ENCODE assay signal across 8 mouse cellular contexts in genomic region chr2:168450977-168451376, GRCm38 (mm10).
A peak's percentile ranks its signal among the peaks of the same experiment; 100 is the strongest.
DNase-seq lines count a peak whose midpoint lies in the region; ATAC-seq and TF ChIP-seq lines count a peak whose summit lies in the region.

No protein-coding gene starts in this region.

- in situ Hi-C loops in CH12.LX (cut with MboI; ENCODE audit: low pct_ligation_motif_present, low pct_unique_long_range_greater_than_20kb, low sequenced_read_pairs), result loop anchor here (25.0 kb wide), 1 partner anchor 436 kb away; no protein-coding TSS in a partner anchor

- H3K79me2 ChIP-seq in CH12.LX (replicated peaks; ENCODE audit: control insufficient read depth, extremely low read depth, insufficient read depth, poor library complexity, severe bottlenecking), result no peaks in the 10 kb centered on the region

- TF ChIP-seq POLR2A in CH12.LX (IDR thresholded peaks at IDR 0.05; ENCODE audit: low read depth, low read length), result no peak
- no peak for TF ChIP-seq POLR2A in brain, embryonic 14.5 days (IDR thresholded peaks at IDR 0.05; ENCODE audit: borderline replicate concordance, extremely low read depth, insufficient read depth, insufficient read length, poor library complexity, severe bottlenecking)

- TF ChIP-seq RAD21 in CH12.LX (IDR thresholded peaks at IDR 0.05; ENCODE audit: low read depth, low read length), result peak; percentile 31

- dilution Hi-C loops in CH12.LX (cut with MboI; ENCODE audit: extremely low pct_ligation_motif_present, extremely low pct_unique_long_range_greater_than_20kb, low sequenced_read_pairs), result no loop called here

- TF ChIP-seq EP300 in CH12.LX (IDR thresholded peaks at IDR 0.05; ENCODE audit: low read length), result no peak
- no peak for TF ChIP-seq EP300 in liver, postnatal 0 days (IDR thresholded peaks at IDR 0.05; ENCODE audit: low read depth)

- H3K4me2 ChIP-seq in hindbrain, embryonic 14.5 days (replicated peaks), result no peak overlapping the region
- no peak overlapping the region for H3K4me2 ChIP-seq in hindbrain, embryonic 12.5 days (replicated peaks)
- no peak overlapping the region for H3K4me2 ChIP-seq in CH12.LX (ENCODE audit: insufficient read depth, low read depth, poor library complexity, severe bottlenecking)
- no peak overlapping the region for H3K4me2 ChIP-seq in liver, postnatal 0 days (ENCODE audit: low read depth, low read length)

- TF ChIP-seq CTCF in CH12.LX (conservative IDR thresholded peaks at IDR 0.05 in 1 of 2, IDR thresholded peaks at IDR 0.05 in 1 of 2; ENCODE audit: low read depth in 2 of 2, low read length in 2 of 2), result peak; percentile 69 to 85
- TF ChIP-seq CTCF in brain, embryonic 14.5 days (IDR thresholded peaks at IDR 0.05; ENCODE audit: borderline replicate concordance, extremely low read depth, insufficient read depth, insufficient read length), result peak; percentile 82
- peak; percentile 87 for TF ChIP-seq CTCF in liver, postnatal 0 days (IDR thresholded peaks at IDR 0.05; ENCODE audit: low read depth)

- no peak overlapping the region for H3K4me3 ChIP-seq in hindbrain, embryonic 14.5 days (replicated peaks; ENCODE audit: low read length)
- H3K4me3 ChIP-seq in hindbrain, embryonic 12.5 days, result no peak overlapping the region
- H3K4me3 ChIP-seq in CH12.LX (replicated peaks in 1 of 3; ENCODE audit: low read depth in 2 of 3, low read length in 2 of 3, poor library complexity in 1 of 3), result no peak overlapping the region
- no peak overlapping the region for H3K4me3 ChIP-seq in liver, postnatal 0 days (ENCODE audit: low read depth, low read length)

- H3K27ac ChIP-seq in hindbrain, embryonic 14.5 days, result no peak overlapping the region
- H3K27ac ChIP-seq in hindbrain, embryonic 12.5 days, result no peak overlapping the region
- no peak overlapping the region for H3K27ac ChIP-seq in CH12.LX (ENCODE audit: insufficient read depth, low read depth)
- H3K27ac ChIP-seq in liver, postnatal 0 days (ENCODE audit: low read depth), result no peak overlapping the region

- H3K36me3 ChIP-seq in hindbrain, embryonic 14.5 days (replicated peaks; ENCODE audit: control insufficient read depth, insufficient read depth), result no peaks in the 10 kb centered on the region
- no peaks in the 10 kb centered on the region for H3K36me3 ChIP-seq in hindbrain, embryonic 12.5 days
- no peaks in the 10 kb centered on the region for H3K36me3 ChIP-seq in CH12.LX (replicated peaks in 1 of 2; ENCODE audit: control insufficient read depth in 1 of 2, insufficient read depth in 1 of 2, low read length in 1 of 2)
- H3K36me3 ChIP-seq in liver, postnatal 0 days (replicated peaks; ENCODE audit: insufficient read depth, low read length), result no peaks in the 10 kb centered on the region

- peaks cover 2% of the 10 kb centered on the region; the same call in 1 of the 2 replicates for H3K27me3 ChIP-seq in hindbrain, embryonic 14.5 days (ENCODE audit: control insufficient read depth, insufficient read depth, low read length)
- no peaks in the 10 kb centered on the region; the same call in 1 of the 2 replicates for H3K27me3 ChIP-seq in hindbrain, embryonic 12.5 days
- peaks cover 49% of the 10 kb centered on the region for H3K27me3 ChIP-seq in CH12.LX (replicated peaks)
- H3K27me3 ChIP-seq in liver, postnatal 0 days (ENCODE audit: insufficient read depth, low read length), result no peaks in the 10 kb centered on the region

- 13% methylated on average over 3 of the region's 3 CpGs for WGBS in hindbrain, embryonic 14.5 days
- 17% methylated on average over 3 of the region's 3 CpGs for WGBS in hindbrain, embryonic 12.5 days
- 9% methylated on average over 3 of the region's 3 CpGs for WGBS in liver, postnatal 0 days (ENCODE audit: insufficient replicate concordance)

- DNase-seq in hindbrain, embryonic 14.5 days (ENCODE audit: low spot score), result peak; percentile 71
- DNase-seq in CH12.LX (ENCODE audit: extremely low read depth), result peak; percentile 56
- DNase-seq in brain, embryonic 14.5 days (ENCODE audit: low read depth), result peak; percentile 52
- DNase-seq in liver, postnatal 0 days, result peak; percentile 55
- no peak for DNase-seq in right cerebral cortex, postnatal 25 days
- no peak for DNase-seq in layer of hippocampus, adult 18-20 months (ENCODE audit: low spot score in 2 of 2)
- no peak for DNase-seq in layer of hippocampus, adult 9-11 months

- no peaks in the 10 kb centered on the region for H3K9me3 ChIP-seq in hindbrain, embryonic 14.5 days (ENCODE audit: control insufficient read depth, low read length)
- no peaks in the 10 kb centered on the region for H3K9me3 ChIP-seq in hindbrain, embryonic 12.5 days (replicated peaks)
- H3K9me3 ChIP-seq in CH12.LX (replicated peaks; ENCODE audit: low read length), result no peaks in the 10 kb centered on the region
- no peaks in the 10 kb centered on the region for H3K9me3 ChIP-seq in liver, postnatal 0 days (ENCODE audit: low read length)

- no peak for ATAC-seq in hindbrain, embryonic 14.5 days (ENCODE audit: low FRiP score)
- no peak for ATAC-seq in hindbrain, embryonic 12.5 days (ENCODE audit: low FRiP score)
- no peak for ATAC-seq in liver, postnatal 0 days

- H3K9ac ChIP-seq in hindbrain, embryonic 14.5 days, result no peak overlapping the region
- H3K9ac ChIP-seq in hindbrain, embryonic 12.5 days, result no peak overlapping the region
- no peak overlapping the region for H3K9ac ChIP-seq in CH12.LX (ENCODE audit: insufficient read depth, low read depth)
- H3K9ac ChIP-seq in liver, postnatal 0 days (replicated peaks), result no peak overlapping the region

- H3K4me1 ChIP-seq in hindbrain, embryonic 14.5 days (replicated peaks; ENCODE audit: control insufficient read depth, insufficient read depth, low read length), result peaks cover 5% of the 10 kb centered on the region; the same call in 1 of the 2 replicates
- H3K4me1 ChIP-seq in hindbrain, embryonic 12.5 days, result peaks cover 9% of the 10 kb centered on the region
- peaks cover 0 to 9% of the 10 kb centered on the region in 2 experiments; a peak in 1 of 4 replicates for H3K4me1 ChIP-seq in CH12.LX (ENCODE audit: control insufficient read depth in 1 of 2, insufficient read depth in 2 of 2)
- no peaks in the 10 kb centered on the region for H3K4me1 ChIP-seq in liver, postnatal 0 days (ENCODE audit: insufficient read depth)

TF ChIP-seq in CH12.LX, 34 proteins besides CTCF, POLR2A, EP300 and RAD21:
- TF ChIP-seq SMC3 (IDR thresholded peaks at IDR 0.05; ENCODE audit: low read depth, low read length) (peak; percentile 36), JUN (IDR thresholded peaks at IDR 0.05; ENCODE audit: insufficient read depth, low read depth, low read length) (no peak)

Comparison
In these comparisons a context has a peak if more than half of its experiments do, and no peak if none do; other contexts are left out.
1. DNase-seq: peak in hindbrain, embryonic 14.5 days (single experiment), CH12.LX (single experiment), brain, embryonic 14.5 days (single experiment) and liver, postnatal 0 days (single experiment); none in right cerebral cortex, postnatal 25 days (single experiment), layer of hippocampus, adult 18-20 months (0 of 2) and layer of hippocampus, adult 9-11 months (single experiment).
2. Peak in every context shown above with its lines, with median percentiles within 50 percentile points of each other: CTCF ChIP-seq.